In the genomic region with DNA sequence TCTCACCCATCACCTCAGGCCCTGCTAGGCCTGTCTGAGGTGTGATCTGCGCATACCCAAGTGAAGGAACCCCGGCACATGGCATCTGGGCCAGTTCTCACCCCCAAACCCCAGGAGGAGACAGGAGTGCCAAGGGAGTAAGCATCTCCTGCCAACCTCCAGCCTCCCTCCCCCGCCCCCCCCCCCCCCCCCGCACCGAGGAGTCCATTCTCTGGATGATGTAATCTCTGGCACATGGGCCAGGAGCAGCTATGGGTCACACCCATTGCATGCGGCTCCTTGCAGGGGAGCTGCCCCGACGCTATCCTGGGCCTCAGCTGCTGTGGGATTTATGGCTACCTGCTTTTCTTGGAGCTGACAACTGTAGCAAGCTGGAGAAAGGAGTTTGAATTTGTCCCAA, we compare ENCODE assay signal across 11 mouse cellular contexts. TPM values are rescaled to one million over a fixed set of nuclear protein-coding genes. Genes with fewer than 3 reads are reported as not detected.
DNase-seq lines count a peak whose midpoint lies in the region; TF ChIP-seq lines count a peak whose summit lies in the region.
"Had no signal": no experiment of that assay in that cellular context is flagged by ENCODE, and none has a peak within 500 bp of the region (broad histone marks: within the 10 kb centered on the region; RNA-seq: fewer than 3 reads in every experiment).

No protein-coding gene starts in this region.

- H3K4me3 ChIP-seq in kidney, adult 2 months (ENCODE audit: insufficient read depth, low read depth, low read length), result no peak overlapping the region
- H3K4me3 ChIP-seq: liver, embryonic 15.5 days; neural tube, embryonic 12.5 days had no signal

- H3K27ac ChIP-seq in kidney, adult 2 months (ENCODE audit: insufficient read depth, low read depth, low read length), result no peak overlapping the region
- H3K27ac ChIP-seq: liver, embryonic 15.5 days; neural tube, embryonic 12.5 days had no signal

- DNase-seq in kidney, adult 2 months, result peak; percentile 36
- no peak for DNase-seq in kidney, adult 18-20 months
- DNase-seq in adrenal gland, postnatal 36 days, result peak; percentile 11 to 45
- DNase-seq in cerebellum, adult 9-11 months, result peak; percentile 73
- peak; percentile 64 for DNase-seq in lung, postnatal 10 days
- DNase-seq in left cerebral cortex, adult 11 months (ENCODE audit: low spot score), result no peak
- DNase-seq in layer of hippocampus, adult 11-12 months (ENCODE audit: low spot score), result no peak

- WGBS in kidney, adult 2 months, result 31% methylated on average over 8 of the region's 8 CpGs

- no peaks in the 10 kb centered on the region for H3K4me1 ChIP-seq in kidney, adult 2 months (ENCODE audit: control insufficient read depth, insufficient read depth, low read length)
- H3K4me1 ChIP-seq: liver, embryonic 15.5 days; neural tube, embryonic 12.5 days had no signal

- no peaks in the 10 kb centered on the region for H3K36me3 ChIP-seq in kidney, adult 2 months (ENCODE audit: control insufficient read depth, insufficient read depth, low read length)
- H3K36me3 ChIP-seq: liver, embryonic 15.5 days; neural tube, embryonic 12.5 days had no signal

- TF ChIP-seq CTCF in kidney, adult 2 months (conservative IDR thresholded peaks at IDR 0.05; ENCODE audit: insufficient read depth, insufficient read length, low read depth, low read length), result no peak

- no peak for TF ChIP-seq POLR2A in kidney, adult 2 months (IDR thresholded peaks at IDR 0.05; ENCODE audit: low read depth, low read length)

- no peaks in the 10 kb centered on the region for H3K27me3 ChIP-seq in kidney, adult 2 months (replicated peaks; ENCODE audit: control insufficient read depth, insufficient read depth, low read length)
- H3K27me3 ChIP-seq: neural tube, embryonic 12.5 days; Patski had no signal

RNA-seq across cellular contexts. Expression of a gene that starts 54.3 kb away (rescaled TPM):
- 1.1 and 1.3 TPM in 2 replicates for polyA plus RNA-seq in kidney, adult 2 months (2012; rRNA removed)
- 1 to 10 TPM; 1.2 to 3.0 TPM for total RNA-seq in adrenal gland, postnatal 36 days (2021)
- total RNA-seq: common myeloid progenitor, adult 5-6 weeks had no signal

RNA-seq across cellular contexts. Expression of a gene that starts 54.7 kb away (rescaled TPM):
- 3.5 and 4.8 TPM in 2 replicates for polyA plus RNA-seq in kidney, adult 2 months (2012; rRNA removed)
- total RNA-seq in adrenal gland, postnatal 36 days (2021), result 1 to 10 TPM; 3.6 to 6.0 TPM
- total RNA-seq: common myeloid progenitor, adult 5-6 weeks had no signal

Comparison
In these comparisons a context has a peak if more than half of its experiments do, and no peak if none do; other contexts are left out.
1. DNase-seq: peak in kidney, adult 2 months (single experiment), adrenal gland, postnatal 36 days (2 of 2), cerebellum, adult 9-11 months (single experiment) and lung, postnatal 10 days (single experiment); none in kidney, adult 18-20 months (single experiment), left cerebral cortex, adult 11 months (single experiment) and layer of hippocampus, adult 11-12 months (single experiment).